Mouse (Mus musculus) heart, adult 2 months (tissue): Measurements from ENCODE around the gene Ell3. TPM values are rescaled to one million over a fixed set of nuclear protein-coding genes. Genes with fewer than 3 reads are reported as not detected.
A peak's percentile ranks its signal among the peaks of the same experiment; 100 is the strongest.

Experiments used
- DNase-seq, 2 experiments: peaks; one replicate each; pipeline ENCODE4 v3.0.0; 2021
- H3K27ac ChIP-seq: fragments of 200-600 bp; 2 replicates; pipeline ENCODE4 v1.8.1; 2022
- H3K27me3 ChIP-seq: fragments of 200-500 bp; 2 replicates; pipeline ENCODE4 v1.6.1; 2012; ENCODE audit warnings: mild to moderate bottlenecking, low read length, inconsistent platforms, mixed read lengths; ENCODE audit not compliant: control insufficient read depth, insufficient read depth
- H3K36me3 ChIP-seq: fragments of 200-500 bp; 2 replicates; pipeline ENCODE4 v1.6.1; 2012; ENCODE audit warnings: low read length, inconsistent platforms; ENCODE audit not compliant: control insufficient read depth, insufficient read depth
- H3K4me1 ChIP-seq: fragments of 200-500 bp; 2 replicates; pipeline ENCODE4 v1.6.1; 2011; ENCODE audit warnings: low read length; ENCODE audit not compliant: control insufficient read depth, insufficient read depth
- H3K4me3 ChIP-seq: fragments of 200-600 bp; 2 replicates; pipeline ENCODE4 v1.8.1; 2022
- H3K79me2 ChIP-seq: fragments of 200-500 bp; replicated peaks from 2 replicates; pipeline ENCODE4 v1.6.1; 2012; ENCODE audit warnings: mild to moderate bottlenecking, inconsistent platforms, low read length, moderate library complexity, mixed read lengths; ENCODE audit not compliant: control insufficient read depth, insufficient read depth
- H3K9ac ChIP-seq: fragments of 200-500 bp; 2 replicates; pipeline ENCODE4 v1.6.1; 2012; ENCODE audit warnings: low read depth, mild to moderate bottlenecking, control low read depth, inconsistent platforms, low read length, mixed read lengths
- CTCF ChIP-seq: fragments of 200-600 bp; IDR thresholded peaks from 2 replicates; pipeline ENCODE4 v1.8.1; 2022; ENCODE audit warnings: antibody characterized with exemption, mild to moderate bottlenecking, moderate library complexity
- EP300 ChIP-seq: fragments of 200-500 bp; IDR thresholded peaks from 2 replicates; pipeline ENCODE4 v1.6.1; 2011; ENCODE audit warnings: low read depth, low read length, control low read depth; ENCODE audit not compliant: insufficient read depth
- POLR2A ChIP-seq: fragments of 200-500 bp; IDR thresholded peaks from 2 replicates; pipeline ENCODE4 v1.6.1; 2011; ENCODE audit warnings: mild to moderate bottlenecking, low read depth, low read length, control low read depth; ENCODE audit not compliant: insufficient read depth
- WGBS: fragments of 180-500 bp; shearing (Covaris S2); methylation state at CpG from one replicate; pipeline ENCODE4 v1.1.7; 2018; 5-methylcytosine and 5-hydroxymethylcytosine counted together
- intact Hi-C: fragments of 180-260 bp; cut with DNase I; formaldehyde crosslinking; loops from one replicate; pipeline ENCODE4 v1.15.1; 2025
- polyA plus RNA-seq: library from polyadenylated mRNA; depleted of rRNA; stranded (reverse); fragments of >200 nt; gene quantifications from 2 replicates; pipeline ENCODE4 v1.2.3, GENCODE M21; 2012
- total RNA-seq, 2 experiments: library from RNA; stranded (reverse); gene quantifications; 2 replicates each; pipeline ENCODE4 v1.2.3; 2021

Ell3 gene
- total and polyA plus RNA-seq, 3 experiments, result 0.13 to 0.47 TPM; not detected in 1

DNA sequence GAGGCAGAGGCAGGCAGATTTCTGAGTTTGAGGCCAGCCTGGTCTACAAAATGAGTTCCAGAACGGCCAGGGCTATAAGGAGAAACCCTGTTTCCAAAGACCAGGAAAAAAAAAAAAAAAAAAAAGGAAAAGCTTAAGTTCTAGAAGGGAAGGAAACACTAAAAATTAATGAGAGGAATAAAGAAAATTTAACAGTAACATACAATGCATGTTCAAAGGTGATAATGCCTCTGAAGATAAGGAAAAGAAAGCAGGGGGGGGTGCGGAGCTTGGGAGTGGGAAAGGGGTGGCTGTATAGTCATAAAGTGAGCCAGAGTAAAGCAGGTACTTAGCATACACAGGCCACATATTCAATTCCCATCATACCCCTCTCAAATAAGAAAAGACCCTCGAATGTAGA, 1.0 kb upstream of the Ell3 start:
- no peak overlapping the region for H3K27ac ChIP-seq
- 86% methylated on average over 3 of the region's 3 CpGs for WGBS
- H3K79me2 ChIP-seq, result peaks cover 4% of the 10 kb centered on the region
- TF ChIP-seq EP300 (no peak), CTCF (no peak), POLR2A (no peak)
- no peaks in the 10 kb centered on the region for H3K27me3 ChIP-seq
- intact Hi-C loops, result no loop called here
- peaks cover 2% of the 10 kb centered on the region; the same call in 1 of the 2 replicates for H3K4me1 ChIP-seq
- no peak overlapping the region for H3K4me3 ChIP-seq
- no peaks in the 10 kb centered on the region for H3K36me3 ChIP-seq
- no peak for DNase-seq
- no peak overlapping the region for H3K9ac ChIP-seq

DNA sequence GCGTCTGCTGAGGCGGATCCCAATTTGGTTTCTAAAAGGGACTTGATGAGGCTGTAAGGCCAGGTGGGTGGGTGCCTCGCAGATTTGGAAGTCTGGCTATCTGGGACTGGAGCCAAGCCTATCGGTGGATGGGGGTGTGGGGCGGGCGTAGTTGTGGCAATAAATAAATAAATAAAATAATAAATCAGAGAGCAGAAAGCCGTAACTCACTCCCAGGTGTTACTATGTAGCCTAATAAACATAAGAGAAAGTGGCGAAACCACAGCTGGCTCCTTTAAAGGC, 1.1 kb downstream of the Ell3 start:
- Histone ChIP-seq H3K4me1 (peaks cover 2% of the 10 kb centered on the region; the same call in 1 of the 2 replicates), H3K27me3 (no peaks in the 10 kb centered on the region), H3K4me3 (peak overlapping the region; percentile 51), H3K36me3 (no peaks in the 10 kb centered on the region; the same call in 1 of the 2 replicates), H3K9ac (no peak overlapping the region), H3K79me2 (no peaks in the 10 kb centered on the region), H3K27ac (no peak overlapping the region)
- 23% methylated on average over 8 of the region's 8 CpGs for WGBS
- DNase-seq, result no peak
- intact Hi-C loops, result no loop called here
- TF ChIP-seq CTCF (no peak), POLR2A (no peak), EP300 (no peak)

DNA sequence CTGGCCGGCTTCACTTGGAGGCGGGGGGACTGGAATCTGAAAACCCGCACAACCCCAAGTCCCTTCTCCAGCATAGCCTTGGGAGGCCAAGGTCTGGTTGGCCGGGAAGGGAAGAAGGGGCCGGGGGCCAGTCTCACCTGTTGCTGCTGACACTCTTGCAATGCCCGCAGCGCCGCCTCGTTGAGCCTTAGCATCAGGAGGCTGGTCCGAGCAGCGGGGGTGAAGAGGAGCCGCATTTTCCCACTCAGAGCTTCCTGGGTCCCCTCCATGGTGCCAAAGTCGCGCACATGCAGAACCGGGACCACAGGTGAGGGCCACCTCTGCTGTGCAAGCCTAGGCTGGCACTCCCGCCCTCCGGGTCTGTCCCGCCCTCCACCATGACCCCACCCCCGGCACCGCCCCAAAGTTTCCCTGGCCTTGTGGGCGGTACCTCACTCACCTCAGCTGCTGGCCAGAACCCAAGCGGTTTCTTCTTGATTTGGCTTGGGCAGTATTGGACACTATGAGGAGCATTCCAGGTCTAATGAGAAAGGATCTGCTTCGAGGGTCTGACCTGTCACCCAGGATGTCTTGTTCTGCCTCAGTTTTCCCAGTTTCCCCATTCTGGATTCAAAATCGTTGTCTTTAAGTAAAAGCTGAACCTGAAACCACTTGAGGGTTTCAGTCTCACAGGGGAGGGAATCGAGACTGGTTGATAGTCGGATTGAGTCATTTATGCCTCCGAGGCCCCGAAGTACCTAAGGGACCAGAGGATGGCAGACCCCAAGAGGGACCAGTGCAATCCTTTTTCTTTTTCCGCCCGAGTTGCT, 1.6 kb downstream of the Ell3 start:
- Histone ChIP-seq H3K36me3 (no peaks in the 10 kb centered on the region; the same call in none of the 2 replicates), H3K79me2 (no peaks in the 10 kb centered on the region), H3K27me3 (no peaks in the 10 kb centered on the region), H3K27ac (no peak overlapping the region; the same call in 1 of the 2 replicates), H3K4me3 (peak overlapping the region; percentile 51), H3K4me1 (peaks cover 2% of the 10 kb centered on the region; the same call in 1 of the 2 replicates), H3K9ac (peak overlapping the region; percentile 18)
- peak; percentile 76 to 78 for DNase-seq
- no peak for TF ChIP-seq POLR2A
- WGBS, result 2% methylated on average over 30 of the region's 30 CpGs
- intact Hi-C loops, result no loop called here

DNA sequence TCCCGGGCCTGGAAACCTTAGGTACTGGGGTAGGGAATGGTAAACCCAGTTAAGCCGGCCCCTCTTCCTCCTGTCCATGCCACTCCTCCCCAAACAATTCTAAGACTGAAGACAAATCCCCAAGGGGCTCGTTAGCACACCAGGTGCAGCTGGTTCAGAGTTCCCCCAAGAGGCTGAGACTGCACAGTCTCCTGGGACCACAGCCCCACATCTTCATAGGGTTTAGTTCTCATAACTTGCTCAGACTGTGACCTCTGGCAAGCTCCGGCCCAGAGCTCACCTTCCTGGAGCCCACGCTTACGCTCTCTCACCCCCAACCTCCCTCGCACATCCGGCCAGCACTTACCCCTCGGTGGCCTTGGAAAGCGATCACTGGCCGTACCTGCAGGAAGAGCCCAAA, 2.3 kb downstream of the Ell3 start:
- Histone ChIP-seq H3K4me3 (peak overlapping the region; percentile 51), H3K4me1 (peaks cover 2% of the 10 kb centered on the region; the same call in 1 of the 2 replicates), H3K36me3 (no peaks in the 10 kb centered on the region; the same call in none of the 2 replicates), H3K27me3 (no peaks in the 10 kb centered on the region), H3K9ac (peak overlapping the region; percentile 18; the same call in 1 of the 2 replicates), H3K27ac (no peak overlapping the region), H3K79me2 (no peaks in the 10 kb centered on the region)
- intact Hi-C loops, result no loop called here
- 20% methylated on average over 11 of the region's 11 CpGs for WGBS
- TF ChIP-seq POLR2A, result no peak
- no peak for TF ChIP-seq EP300
- no peak for TF ChIP-seq CTCF
- peak in 1 of 2 experiments; percentile 29 for DNase-seq

DNA sequence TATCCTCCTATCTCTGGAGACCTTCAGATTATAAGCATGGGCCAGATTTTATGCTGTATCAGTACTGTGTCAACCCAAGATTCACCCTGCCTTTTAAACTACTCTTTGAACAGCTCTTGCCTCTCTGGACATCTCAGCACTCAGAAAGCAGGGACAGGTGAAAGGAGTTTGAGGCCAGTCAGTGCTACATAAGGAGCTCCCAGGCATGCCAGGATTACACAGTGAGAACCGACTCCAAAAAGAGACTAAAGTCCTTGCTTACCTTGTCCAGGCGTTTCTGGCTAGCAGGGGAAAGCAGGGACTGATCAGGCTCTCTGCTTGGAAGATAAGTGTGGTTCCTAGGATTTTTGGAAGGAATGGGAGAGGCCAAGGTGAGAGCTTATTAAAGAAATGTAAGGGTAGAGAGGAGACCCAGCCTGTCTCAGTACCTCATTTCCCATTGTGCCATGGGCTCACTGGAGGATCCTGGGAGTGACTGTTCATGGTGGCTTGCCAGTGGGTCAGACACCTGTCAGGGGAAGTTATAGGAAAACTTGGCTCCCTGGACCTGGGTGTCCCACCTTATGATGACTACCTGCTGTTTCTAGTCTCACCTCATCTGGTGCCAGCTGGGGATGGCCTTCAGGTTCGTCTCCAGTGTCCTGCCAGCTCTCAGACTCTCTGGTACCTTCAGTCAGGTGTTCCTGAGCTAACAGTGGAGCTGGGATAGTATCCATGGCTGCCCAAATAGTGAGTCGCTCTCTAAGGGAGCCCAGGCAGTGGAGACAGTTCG, 3.1 kb downstream of the Ell3 start:
- no peaks in the 10 kb centered on the region for H3K27me3 ChIP-seq
- no peak for DNase-seq
- H3K79me2 ChIP-seq, result no peaks in the 10 kb centered on the region
- peaks cover 2% of the 10 kb centered on the region; the same call in 1 of the 2 replicates for H3K4me1 ChIP-seq
- H3K36me3 ChIP-seq, result no peaks in the 10 kb centered on the region; the same call in none of the 2 replicates
- no peak overlapping the region for H3K4me3 ChIP-seq
- no peak overlapping the region for H3K27ac ChIP-seq
- H3K9ac ChIP-seq, result no peak overlapping the region
- intact Hi-C loops, result no loop called here
- WGBS, result 62% methylated on average over 5 of the region's 5 CpGs
- TF ChIP-seq CTCF, result no peak
- TF ChIP-seq EP300, result no peak
- no peak for TF ChIP-seq POLR2A

DNA sequence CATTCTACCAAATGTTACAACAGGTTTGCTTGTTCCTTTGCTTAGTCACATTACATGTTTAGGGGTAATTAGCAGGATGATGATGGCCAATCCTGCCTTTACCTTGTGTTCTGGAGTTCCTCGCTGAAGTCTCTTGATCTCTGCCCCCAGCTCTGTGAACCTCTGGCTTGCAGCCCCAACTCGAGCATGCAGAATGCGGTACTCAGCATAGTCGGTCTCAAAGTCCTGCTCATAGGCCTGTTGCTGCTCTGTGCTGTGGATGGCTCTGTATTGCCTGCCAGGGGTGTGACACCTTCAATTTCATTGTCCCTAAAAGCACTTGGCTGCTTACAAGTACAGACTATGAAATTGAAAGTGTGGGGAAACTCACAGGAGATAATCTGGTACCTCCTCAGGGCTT, 4.3 kb downstream of the Ell3 start:
- TF ChIP-seq POLR2A, result no peak
- TF ChIP-seq CTCF, result no peak
- TF ChIP-seq EP300, result no peak
- intact Hi-C loops, result no loop called here

More for the DNA sequence above, 4.3 kb downstream of the Ell3 start:
- WGBS, result 70% methylated on average over 4 of the region's 4 CpGs
- peaks cover 2% of the 10 kb centered on the region; the same call in 1 of the 2 replicates for H3K4me1 ChIP-seq
- no peaks in the 10 kb centered on the region for H3K27me3 ChIP-seq
- no peaks in the 10 kb centered on the region for H3K79me2 ChIP-seq
- peaks cover 2% of the 10 kb centered on the region for H3K36me3 ChIP-seq
- DNase-seq, result no peak
- H3K4me3 ChIP-seq, result no peak overlapping the region
- H3K9ac ChIP-seq, result no peak overlapping the region
- no peak overlapping the region for H3K27ac ChIP-seq
